Mouse (Mus musculus) cerebellum, adult 9-10 months (tissue): Measurements from ENCODE around the gene Muc1.

Source experiments
- DNase-seq: peaks from one replicate; pipeline ENCODE4 v3.0.0; 2022

Muc1 gene

DNA sequence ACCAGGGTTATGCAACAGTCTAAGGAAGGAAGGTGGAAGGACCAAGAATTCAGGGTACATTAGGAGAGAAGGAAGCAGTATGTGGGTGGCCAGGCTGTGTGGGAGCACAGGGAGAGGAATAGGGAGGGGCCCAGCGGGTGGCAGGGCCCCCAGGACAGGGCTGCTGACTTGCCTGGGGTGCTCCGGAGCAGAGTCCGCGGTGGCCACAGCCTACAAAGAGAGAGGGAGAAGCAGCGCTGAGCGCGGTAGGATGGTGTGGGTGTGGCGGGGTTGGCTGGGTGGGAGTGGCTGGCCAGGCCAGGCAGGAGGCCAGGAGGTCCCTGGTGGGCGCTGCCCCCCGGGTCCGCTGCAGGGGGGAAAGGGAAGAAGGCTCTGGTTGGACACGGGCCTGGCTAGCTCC, 9.6 kb downstream of the Muc1 start:
- DNase-seq, result no peak

DNA sequence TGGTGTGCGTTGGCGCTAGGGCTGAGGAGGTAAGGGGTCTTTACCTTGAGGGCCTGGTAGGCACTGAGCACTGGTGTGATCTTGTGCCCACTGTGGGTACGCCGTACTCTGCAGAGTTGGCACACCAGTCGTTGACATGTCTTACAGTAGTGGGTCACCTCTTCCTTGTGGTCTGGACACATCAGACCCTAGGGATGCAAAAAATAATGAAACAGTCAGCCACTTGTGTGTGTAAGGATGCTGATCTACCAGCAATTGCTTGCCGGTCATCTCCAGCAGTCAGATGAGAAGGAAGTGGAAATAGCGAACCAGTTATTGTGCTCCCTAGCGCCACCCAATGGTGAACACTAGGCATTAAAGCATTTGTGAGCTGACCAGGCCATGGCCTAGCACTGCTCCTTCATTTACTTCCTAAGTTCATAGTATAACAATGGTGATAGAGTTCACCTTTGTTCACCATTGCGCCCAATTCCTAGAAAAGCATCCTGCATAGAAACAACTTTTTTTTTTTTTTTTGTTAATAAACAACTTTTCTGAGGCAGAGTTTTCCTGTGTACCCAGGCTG, 13.6 kb downstream of the Muc1 start:
- DNase-seq, result no peak

DNA sequence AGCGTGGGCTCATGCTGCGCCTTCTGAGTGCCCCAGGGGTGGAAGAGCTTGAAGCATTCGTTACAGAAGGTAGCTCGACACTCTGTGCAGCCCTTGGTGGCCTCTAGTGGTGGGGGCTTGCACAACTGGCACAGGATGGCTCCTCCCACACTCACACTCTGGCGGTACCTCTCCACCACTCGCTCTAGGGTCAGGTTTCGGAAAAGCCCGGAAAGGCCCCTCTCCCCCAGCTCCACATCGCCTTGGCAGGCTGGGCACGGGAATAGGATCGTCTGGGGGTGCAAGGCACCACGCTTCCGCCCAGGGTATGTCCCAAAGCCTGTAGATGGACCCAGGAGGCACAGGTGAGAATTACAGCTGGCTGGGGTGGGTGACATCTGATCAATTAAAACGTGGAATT, 14.8 kb downstream of the Muc1 start:
- peak; percentile 59 for DNase-seq

DNA sequence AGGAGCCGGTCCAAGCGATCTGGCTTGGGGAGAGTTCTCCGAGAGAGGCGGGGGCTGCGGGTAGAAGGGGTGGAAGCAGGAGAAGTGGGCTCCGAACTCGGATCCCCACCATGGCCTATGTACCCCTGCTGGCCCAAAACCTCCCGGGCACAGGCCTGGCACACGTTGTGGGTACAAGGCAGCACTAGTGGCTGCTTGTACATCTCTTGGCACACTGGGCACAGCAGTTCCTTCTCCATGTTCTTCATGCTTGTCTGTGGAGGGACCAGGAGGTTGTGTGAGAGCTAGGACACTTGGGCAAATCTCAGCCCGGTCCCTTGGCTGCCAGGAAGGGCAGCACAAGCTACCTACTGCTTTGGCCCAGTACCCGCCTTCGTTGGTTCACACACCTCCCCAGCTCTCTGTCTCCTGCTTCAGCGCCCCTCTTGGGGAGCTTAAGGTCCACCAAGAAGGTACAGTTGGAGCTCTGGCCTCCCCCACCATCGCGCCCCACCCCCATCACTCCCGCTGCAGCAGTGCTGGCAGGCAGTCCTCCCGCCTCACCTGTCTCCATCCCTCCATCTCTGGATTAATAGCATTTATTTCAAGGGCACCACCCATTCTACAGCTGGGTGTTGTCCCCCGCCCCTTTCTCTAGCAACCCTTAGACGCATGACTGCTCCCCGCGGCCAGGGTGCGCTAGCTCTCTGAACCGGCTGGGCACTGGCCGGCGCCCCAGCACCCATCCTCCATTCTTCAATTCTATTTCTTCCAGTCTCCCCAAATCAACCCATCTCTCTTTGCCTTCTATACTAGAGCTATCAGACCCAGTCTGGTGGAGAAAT, 15.5 kb downstream of the Muc1 start:
- DNase-seq, result peak; percentile 69

DNA sequence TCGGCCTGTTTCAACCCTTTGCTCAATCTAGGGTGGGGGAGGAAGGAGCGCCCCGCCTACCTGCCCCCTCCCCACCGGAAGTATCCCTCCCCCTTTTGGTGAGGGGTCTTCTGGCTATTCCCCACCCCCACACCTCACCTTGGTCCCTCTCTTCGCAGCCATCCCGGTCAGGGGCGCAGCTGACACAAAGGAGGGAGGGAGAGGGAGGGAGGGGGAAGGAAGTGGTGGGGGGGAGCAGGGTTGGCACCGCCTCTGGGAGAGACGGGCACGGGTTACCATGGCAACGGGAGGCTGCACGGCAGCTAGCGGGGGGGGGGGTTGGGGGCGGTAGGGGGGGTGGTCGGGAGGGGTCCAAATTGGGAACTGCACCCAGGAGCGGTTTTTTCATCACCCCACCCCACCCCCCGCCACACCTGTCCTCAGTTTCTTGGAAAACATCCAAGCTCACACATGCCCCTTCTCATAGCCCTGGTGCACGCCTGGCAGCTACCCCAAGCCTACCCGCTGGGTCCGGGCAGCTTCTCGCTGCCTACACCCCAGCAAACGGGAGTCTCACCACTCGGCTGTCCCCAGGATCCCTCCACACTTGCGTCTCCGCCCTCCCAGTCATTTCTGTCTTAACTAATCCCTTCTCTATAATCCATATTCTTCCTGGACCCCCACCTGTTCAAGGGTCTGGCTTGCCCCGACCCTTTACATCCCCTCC, 16.3 kb downstream of the Muc1 start:
- DNase-seq, result peak; percentile 66

DNA sequence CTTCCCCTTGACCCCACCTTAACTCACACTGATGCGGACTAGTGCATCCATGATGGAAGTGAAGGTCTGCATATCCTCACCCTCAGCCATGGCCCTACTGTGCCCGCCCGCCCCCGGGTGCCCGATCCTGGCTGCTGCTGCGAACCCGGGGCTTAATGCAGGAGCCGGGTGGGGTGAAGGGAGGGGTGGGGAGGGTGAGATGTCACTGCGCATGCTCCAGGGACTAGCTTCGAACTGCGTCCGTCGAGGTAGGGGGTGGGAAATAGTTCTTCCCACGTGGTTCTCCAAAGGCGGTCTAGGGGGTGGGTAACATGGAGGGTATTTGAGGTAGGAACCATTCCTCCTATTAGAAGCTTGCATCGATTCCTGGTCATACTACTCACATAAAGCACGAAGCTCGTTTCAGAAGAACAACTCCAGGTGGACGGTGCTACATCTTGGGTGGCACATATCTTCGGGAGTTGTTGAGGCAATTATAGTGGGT, 16.9 kb downstream of the Muc1 start, which contains the start of gene Krtcap2:
Gene Krtcap2 (plus strand): TSS at position 279 of the 484 bp plus-strand sequence.
- DNase-seq, result no peak

DNA sequence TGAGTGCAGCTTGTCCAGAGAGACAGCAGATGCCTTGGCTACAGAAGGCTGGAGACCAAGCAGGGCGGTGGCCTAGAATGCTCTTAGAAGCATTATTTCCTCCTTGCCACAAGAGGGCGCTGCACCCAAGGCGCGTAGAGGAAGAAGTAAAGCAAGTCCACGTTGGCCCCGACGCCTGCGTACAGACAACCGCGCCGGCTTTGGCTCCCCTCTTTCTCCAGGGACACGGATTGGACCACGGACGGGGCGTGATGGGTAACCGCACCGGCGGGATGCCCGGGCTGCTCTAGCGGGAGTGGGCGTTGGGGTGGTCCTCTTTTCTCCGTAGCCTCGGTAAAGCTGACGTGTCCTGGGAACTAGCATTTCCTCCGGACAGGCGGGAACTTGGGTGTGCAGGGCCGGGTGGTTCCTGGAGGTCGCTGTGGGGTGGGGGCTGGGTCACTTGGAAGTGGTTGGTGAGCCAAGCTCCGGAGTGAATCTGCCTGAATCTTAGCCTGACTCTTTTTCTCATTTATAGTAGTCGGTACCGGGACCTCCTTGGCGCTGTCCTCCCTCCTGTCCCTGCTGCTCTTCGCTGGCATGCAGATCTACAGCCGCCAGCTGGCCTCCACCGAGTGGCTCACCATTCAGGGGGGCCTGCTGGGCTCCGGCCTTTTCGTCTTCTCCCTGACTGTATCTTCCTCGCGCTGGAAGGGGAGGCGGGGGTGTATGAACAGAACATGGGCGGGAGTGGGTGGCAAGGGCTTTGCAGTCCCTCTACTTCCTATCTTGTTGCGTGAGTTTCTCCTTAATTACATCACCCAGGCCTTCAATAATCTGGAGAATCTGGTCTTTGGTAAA, 17.6 kb downstream of the Muc1 start, which contains the start of gene Trim46:
Gene Trim46 (minus strand): TSS at position 49 of the 840 bp plus-strand sequence.
- peak; percentile 63 for DNase-seq

DNA sequence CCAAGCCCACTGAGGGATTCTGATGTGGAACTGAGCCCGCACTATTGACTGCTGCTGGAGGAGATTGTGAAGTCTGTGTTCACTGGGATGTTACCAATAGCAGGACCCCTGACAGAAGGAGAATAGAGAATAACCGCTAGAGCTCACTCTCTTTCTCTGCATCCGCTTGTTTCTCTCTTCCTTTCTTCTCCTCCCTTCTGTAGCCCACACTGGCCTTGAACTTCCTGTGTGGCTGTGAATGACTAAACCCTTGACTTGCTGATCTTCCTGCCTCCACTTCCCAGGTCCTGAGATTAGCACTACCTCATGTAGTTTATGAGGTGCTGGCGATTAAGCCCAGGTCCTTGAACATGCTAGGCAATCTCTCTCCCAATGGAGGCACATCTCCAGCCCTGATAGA, 18.6 kb downstream of the Muc1 start:
- peak; percentile 36 for DNase-seq

DNA sequence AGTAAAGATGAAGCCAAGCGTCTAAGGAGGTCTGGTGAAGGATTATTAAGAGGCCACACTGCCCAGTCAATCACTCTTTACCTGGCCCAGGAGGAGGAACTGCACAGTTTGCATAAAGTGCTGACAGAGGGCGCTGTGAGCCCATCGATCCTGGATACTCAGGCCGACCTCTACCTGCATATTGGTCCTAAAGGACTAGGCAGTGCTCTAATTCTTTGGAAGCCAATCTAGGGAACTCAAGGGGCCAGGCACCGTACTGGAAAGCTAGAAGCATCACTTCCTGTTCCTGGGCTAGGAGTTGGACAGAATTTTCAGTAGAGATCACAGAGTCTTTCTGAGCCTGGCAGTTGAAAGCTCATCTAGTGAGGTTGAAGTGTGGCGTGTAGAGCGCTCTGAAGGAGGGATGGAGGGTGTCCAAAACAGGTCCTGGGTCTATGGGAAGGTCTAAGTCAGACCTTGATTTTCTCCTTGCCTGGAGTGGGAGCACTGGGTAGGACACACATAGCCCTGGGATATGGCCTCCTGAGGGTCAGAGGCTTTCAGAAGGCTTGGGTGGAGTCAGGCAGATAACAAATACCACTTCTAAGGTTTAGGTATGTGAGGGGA, 21.7 kb downstream of the Muc1 start:
- peak; percentile 29 for DNase-seq

DNA sequence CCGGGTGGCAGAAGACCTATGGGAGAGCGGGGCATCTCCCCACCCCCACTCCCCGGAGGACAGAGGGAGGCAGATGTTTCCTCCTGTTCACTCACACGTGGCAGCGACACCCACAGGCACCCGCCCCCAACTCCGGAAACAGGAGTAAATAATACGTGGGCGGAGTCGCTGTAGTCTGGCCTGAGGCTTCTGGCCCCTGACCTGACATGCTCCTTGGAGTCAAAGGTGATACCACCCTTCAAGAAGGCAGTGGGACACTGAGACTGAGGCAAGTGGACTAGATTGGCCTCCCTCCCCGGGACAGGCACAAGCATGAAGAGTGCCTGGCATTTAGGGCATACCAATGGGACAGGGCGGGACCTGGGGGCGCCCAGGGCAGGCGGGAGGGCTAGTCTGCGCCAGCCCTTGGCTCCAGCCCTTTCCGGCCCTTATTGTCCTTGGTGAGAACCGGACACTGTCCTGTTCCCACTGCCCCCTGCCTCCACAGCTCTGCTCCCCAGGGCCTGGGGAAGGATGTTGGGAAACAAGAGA, 22.6 kb downstream of the Muc1 start:
- peak; percentile 18 for DNase-seq

DNA sequence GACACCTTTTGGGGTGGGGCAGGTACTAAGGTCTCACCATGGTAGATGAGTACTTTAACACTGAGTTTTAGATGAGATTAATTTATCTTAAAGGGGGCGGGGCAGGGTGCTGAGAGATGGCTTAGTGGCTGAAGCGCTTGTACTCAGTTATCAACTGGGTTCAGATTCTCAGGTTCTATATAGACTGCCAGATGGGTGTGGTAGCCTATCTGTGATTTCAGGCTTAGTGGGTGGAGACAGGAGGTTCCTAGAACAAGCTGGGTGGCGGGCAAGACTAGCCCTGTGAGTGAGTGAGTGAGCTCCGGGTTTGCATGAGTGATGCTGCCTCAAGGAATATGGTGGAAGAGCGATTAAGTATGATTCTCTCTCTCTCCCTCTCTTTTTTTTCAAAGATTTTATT, 26.1 kb downstream of the Muc1 start:
- no peak for DNase-seq

DNA sequence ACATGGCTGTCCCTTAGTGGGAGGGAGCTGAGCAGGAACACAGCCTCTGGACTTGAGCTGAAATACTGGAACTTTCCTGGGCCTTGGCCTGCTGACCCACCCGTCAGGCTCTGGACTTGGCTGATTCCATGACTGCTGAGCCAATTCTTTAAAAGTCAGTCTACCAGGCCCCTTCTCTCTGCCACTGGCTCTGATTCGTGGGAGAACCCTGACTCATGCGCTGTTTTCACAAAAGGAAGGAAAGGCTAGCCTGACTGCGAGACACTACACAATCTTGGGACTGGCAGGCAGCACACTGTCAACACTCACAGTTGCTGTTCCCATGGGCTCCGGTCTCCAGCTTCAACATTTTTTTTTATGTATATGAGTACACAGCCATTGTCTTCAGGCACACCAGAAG, 27.3 kb downstream of the Muc1 start:
- DNase-seq, result no peak

DNA sequence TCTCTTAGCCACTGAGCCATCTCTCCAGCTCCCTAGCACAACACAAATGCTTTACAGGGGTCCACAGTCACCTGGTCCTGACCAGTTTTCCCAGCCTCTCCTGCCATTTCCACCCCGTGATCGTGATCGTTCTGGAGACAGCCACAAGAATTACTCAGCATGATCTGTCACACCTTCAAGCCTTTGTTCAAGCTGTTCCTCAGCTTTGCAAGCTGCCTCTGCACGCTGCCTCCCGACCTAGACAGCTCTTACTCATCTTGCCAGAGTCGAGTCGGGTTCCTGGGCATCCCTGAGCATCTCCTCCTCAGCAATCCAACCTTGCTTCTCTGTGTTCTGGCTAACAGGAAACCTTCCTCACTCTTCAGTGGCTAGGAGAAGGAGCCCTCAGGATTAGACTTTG, 30.2 kb downstream of the Muc1 start, which contains the start of gene Dpm3:
Gene Dpm3 (plus strand): TSS at position 283 of the 400 bp plus-strand sequence.
- no peak for DNase-seq

DNA sequence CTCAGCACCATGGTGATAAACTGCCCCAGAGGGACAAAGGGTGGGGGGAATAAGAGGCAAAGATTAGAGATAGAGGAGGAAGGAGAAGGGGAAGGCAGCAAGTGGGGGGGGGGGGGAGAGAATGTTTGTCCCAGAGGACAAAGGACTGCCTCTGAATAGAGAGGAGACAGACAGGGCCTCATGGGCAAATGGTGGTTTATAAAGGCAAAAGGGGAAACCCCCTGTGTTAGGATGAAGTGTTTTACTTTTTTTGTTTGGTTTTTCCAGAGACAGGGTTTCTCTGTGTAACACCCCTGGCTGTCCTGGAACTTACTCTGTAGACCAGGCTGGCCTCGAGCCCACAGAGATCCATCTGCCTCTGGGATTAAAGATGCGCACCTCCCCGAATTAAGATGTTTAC, 31.4 kb downstream of the Muc1 start:
- no peak for DNase-seq

DNA sequence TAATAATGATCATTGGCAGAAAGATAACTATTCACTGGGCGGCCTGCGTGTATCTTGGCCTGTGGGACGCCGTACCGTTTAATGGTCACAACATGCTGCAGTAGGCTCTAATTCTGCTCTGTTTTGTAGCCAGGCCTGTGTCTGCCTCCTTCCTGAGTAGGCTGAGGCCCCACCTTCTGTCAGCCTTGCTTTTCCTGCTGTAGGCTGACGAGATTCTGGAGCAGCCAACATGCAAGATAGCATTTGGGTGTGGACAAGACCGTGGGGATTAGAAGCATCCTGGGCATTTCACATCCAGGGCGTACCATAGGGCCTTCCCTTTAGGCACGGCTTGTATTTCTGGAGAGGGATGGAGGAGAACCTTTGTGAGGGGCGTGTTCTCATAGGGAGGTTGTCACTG, 33.6 kb downstream of the Muc1 start:
- peak; percentile 3 for DNase-seq

DNA sequence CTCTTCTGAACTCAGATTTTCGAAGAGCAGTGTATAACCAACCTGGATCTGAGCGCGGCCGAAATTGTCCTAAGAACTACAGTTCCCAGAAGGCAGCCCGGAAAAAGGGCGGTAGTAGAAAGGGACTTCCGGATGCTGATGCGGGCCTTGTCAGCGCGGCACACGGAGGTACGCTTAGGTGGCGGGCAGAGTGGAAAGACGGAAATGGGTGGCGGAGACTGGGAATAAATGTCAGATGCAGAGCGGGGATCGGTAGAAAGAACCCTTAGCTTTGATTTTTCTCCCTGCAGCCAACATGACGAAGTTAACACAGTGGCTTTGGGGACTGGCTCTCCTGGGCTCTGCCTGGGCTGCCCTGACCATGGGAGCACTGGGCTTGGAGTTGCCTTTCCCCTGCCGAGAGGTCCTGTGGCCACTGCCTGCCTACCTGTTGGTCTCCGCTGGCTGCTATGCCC, 37.6 kb downstream of the Muc1 start:
- DNase-seq, result peak; percentile 84

DNA sequence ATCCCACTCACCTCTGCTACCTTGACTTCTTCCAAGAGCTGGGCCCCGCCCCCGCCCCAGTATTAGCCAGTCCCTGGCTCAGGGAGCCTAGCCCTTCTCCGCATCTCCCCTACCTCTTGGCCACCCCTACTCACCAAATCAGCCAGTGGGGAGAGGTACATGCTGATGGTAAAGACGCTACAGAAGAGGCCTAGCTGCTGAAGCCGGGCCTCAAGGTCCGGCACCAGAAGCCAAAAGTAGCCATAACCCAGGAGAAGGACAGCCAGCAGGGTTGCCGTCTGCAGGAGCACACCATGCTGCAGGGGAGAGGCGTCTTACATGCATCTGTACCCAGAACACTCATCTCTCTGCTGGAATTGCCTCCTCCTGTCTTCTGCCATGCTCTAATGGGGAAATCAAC, 40.1 kb downstream of the Muc1 start:
- DNase-seq, result no peak

DNA sequence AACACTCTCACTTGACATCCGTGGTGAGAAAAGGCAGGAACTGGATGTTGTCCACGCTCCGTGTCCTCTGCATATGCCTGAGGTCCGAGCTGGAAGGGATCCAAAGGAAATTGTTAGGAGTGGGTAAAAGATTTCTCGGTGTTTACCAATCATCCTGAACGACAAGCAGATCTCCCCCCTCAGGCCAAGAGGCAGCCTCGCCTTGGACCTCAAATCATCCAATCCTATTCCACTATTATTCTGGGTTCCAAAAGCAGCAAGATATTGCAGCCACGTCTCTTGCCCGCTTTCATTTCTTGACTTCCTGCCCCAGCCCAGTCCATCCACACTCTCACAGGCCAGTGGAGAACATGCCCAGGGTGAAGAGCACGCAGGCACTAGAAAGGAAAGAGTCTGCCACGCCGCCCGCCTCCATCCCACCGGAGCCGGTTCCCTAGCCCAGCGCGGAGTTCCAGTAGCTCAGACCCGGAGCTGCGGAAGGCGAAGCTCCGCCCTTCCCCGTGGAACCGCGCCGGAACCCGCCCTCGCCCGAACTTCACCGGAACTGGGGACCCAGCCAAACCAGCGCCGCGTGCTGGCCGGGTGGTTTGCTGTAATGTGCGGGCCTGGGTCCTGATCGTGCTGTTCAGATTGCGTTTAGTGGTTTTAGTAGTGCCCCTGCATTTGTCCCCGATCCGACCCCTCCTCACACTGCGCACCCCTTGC, 41.3 kb downstream of the Muc1 start, which contains the start of gene Slc50a1:
Gene Slc50a1 (minus strand): TSS at position 520 of the 705 bp plus-strand sequence.
- DNase-seq, result peak; percentile 80

DNA sequence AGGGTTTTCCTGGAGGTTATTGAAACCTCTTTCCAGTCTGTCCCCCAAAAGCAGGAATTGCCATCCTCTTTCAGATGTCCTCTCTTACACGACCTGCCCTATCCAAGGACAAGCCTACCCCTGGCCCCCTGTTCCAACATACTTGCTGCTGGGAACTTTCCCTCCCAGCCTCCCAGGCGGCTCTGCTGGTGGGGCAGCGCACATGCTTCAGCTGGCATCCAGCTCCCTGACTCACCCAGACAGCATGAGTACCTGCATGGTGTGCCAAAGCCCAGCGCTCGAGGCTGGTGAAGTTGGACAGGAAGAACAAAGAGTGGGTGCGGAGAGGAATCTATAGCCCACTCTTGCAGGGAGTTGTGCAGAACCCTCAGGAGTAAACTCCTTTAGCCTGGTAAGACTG, 42.0 kb downstream of the Muc1 start:
- DNase-seq, result peak; percentile 71

DNA sequence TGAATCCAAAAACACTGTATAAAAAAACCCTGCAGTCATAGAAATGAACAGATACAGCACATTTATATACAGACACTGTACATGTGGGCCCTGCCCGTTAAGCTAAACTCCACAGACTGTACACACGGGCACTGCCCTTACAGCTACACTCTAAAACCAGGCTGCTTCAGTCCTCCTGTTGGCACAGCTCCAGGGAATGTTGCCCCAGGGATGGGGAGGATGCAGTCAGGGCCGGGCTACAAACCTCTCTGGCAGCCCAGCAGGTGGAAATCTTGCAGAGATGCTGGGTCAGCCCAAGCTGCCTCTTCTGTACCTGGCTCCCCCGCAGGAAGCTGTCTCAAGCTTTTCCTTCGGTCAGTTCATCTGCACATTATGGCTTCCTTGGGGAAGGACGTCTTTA, 42.9 kb downstream of the Muc1 start:
- DNase-seq, result peak; percentile 58

DNA sequence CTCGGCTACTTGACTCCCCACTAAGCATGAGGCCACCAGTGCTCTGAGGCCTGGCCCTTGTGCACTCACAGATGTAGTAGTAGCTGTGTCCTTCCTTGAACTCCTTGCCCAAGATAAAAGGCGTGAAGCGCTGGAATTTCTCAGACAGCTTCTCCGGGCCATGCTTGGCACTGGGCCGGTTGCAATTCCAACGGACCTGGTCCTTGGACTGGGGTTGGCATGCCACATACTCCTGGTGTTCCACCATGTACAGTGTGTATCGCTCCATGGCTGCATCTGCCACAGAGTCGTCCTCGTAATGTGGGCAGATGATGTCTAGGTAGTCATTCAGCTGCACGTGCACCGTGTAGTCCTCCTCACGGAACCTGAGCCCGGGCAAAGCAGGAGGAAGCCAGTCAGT, 47.2 kb downstream of the Muc1 start:
- no peak for DNase-seq
